Mouse (Mus musculus) testis, postnatal 14 days (tissue): ENCODE results near the gene B4galnt3.
"Not testable (repeated sequence)": the region's sequence is repeated elsewhere in the genome, so short reads cannot be mapped to it uniquely, and the experiment has no call there.

Experiments used
- DNase-seq: peaks from one replicate; pipeline ENCODE4 v3.0.0; 2021; ENCODE audit warnings: low spot score

Gene B4galnt3

GRCm38 (mm10) chr6:120294056-120294784, at the start of gene B4galnt3, which contains the start of gene D330020A13Rik:
Gene B4galnt3 (minus strand): TSS chr6:120294559.
Gene D330020A13Rik (plus strand): TSS chr6:120294364.
- peak; percentile 46 for DNase-seq

GRCm38 (mm10) chr6:120343992-120344391, 49.6 kb upstream of the B4galnt3 start:
- DNase-seq = no peak

GRCm38 (mm10) chr6:120332351-120332750, 38.0 kb upstream of the B4galnt3 start:
- no peak for DNase-seq

GRCm38 (mm10) chr6:120324295-120324927, 30.1 kb upstream of the B4galnt3 start:
- DNase-seq = peak; percentile 38

- no peak for DNase-seq
These were observed 26.0 kb upstream of the B4galnt3 start for GRCm38 (mm10) chr6:120320369-120320768.

- no peak for DNase-seq
These were observed 24.8 kb upstream of the B4galnt3 start for GRCm38 (mm10) chr6:120319129-120319528.

- no peak for DNase-seq
These were observed 24.1 kb upstream of the B4galnt3 start for GRCm38 (mm10) chr6:120318303-120318940.

GRCm38 (mm10) chr6:120312443-120312842, 18.1 kb upstream of the B4galnt3 start:
- no peak for DNase-seq

GRCm38 (mm10) chr6:120309787-120310186, 15.4 kb upstream of the B4galnt3 start:
- DNase-seq = no peak

GRCm38 (mm10) chr6:120309338-120309737, 15.0 kb upstream of the B4galnt3 start:
- no peak for DNase-seq

GRCm38 (mm10) chr6:120306859-120307594, 12.7 kb upstream of the B4galnt3 start:
- DNase-seq = no peak

GRCm38 (mm10) chr6:120302755-120303316, 8.5 kb upstream of the B4galnt3 start:
- no peak for DNase-seq

- peak; percentile 21 for DNase-seq
These were observed 6.8 kb upstream of the B4galnt3 start for GRCm38 (mm10) chr6:120301137-120301536.

- not testable (repeated sequence) for DNase-seq
These were observed 2.2 kb upstream of the B4galnt3 start for GRCm38 (mm10) chr6:120296589-120296988.

GRCm38 (mm10) chr6:120294785-120295133, 400 bp upstream of the B4galnt3 start:
- DNase-seq = peak; percentile 85

GRCm38 (mm10) chr6:120291396-120292009, 2.9 kb downstream of the B4galnt3 start:
- no peak for DNase-seq

- no peak for DNase-seq
These were observed 4.9 kb downstream of the B4galnt3 start for GRCm38 (mm10) chr6:120289430-120289829.

- DNase-seq = no peak
These were observed 5.8 kb downstream of the B4galnt3 start for GRCm38 (mm10) chr6:120288541-120288940.

- no peak for DNase-seq
These were observed 7.1 kb downstream of the B4galnt3 start for GRCm38 (mm10) chr6:120287279-120287678.

- DNase-seq = no peak
These were observed 17.4 kb downstream of the B4galnt3 start for GRCm38 (mm10) chr6:120276874-120277449.

GRCm38 (mm10) chr6:120275301-120275700, 19.1 kb downstream of the B4galnt3 start:
- DNase-seq = no peak
